In the genomic region with DNA sequence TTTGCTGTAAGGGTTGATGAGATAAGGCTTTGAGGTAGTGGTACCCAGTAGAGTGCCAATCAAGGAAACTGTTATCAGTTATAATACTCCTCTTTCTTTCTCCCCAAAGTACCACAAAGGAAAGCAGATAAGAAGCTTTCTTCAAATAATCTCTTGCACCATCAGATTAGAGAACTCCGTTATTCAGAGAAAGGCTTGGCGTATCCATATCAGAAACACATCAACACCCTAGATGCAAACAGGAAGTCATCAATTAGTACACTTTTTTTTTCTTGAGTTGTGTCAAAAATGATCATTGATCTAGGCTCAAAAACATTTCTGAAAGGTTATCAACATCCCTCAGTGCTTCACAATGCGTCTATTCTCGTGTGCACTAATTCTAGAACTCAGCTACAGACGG, we compare ENCODE assay signal across 6 mouse cellular contexts.
"Had no signal": no experiment of that assay in that cellular context is flagged by ENCODE, and none has a peak within 500 bp of the region (broad histone marks: within the 10 kb centered on the region; RNA-seq: fewer than 3 reads in every experiment).

No protein-coding gene starts in this region.

- ATAC-seq: liver, postnatal 0 days had no signal

- DNase-seq: left cerebral cortex, postnatal 4 days; midbrain, embryonic 14.5 days; right cerebral cortex, adult 18-20 months; right cerebral cortex, postnatal 14 days; right cerebral cortex, postnatal 4 days had no signal
